Mouse (Mus musculus) hindbrain, embryonic 11.5 days (tissue): Measurements from ENCODE around the gene E330009J07Rik. TPM values are rescaled to one million over a fixed set of nuclear protein-coding genes. Genes with fewer than 3 reads are reported as not detected.

Experiments used
- ATAC-seq: fragments of 200-750 bp; cut with Nextera tagmentation; 2 replicates; pipeline ENCODE4 v1.8.0; 2017; ENCODE audit warnings: mild to moderate bottlenecking, moderate TSS enrichment, moderate library complexity; ENCODE audit not compliant: low FRiP score
- DNase-seq: peaks from one replicate; pipeline ENCODE4 v3.0.0-alpha.2; 2015; ENCODE audit warnings: low spot score
- H3K27ac ChIP-seq: fragments of 300-500 bp; sonication (generic); 2 replicates; pipeline ENCODE4 v1.5.1; 2014; ENCODE audit warnings: mild to moderate bottlenecking, low read depth, low read length
- H3K27me3 ChIP-seq: fragments of 300-500 bp; sonication (generic); 2 replicates; pipeline ENCODE4 v1.6.1; 2014; ENCODE audit warnings: mild to moderate bottlenecking, low read length, moderate library complexity, mixed read lengths; ENCODE audit not compliant: control insufficient read depth, insufficient read depth
- H3K36me3 ChIP-seq: fragments of 300-500 bp; sonication (generic); 2 replicates; pipeline ENCODE4 v1.6.1; 2014; ENCODE audit warnings: mild to moderate bottlenecking, low read length, moderate library complexity, mixed read lengths; ENCODE audit not compliant: control insufficient read depth, insufficient read depth
- H3K4me1 ChIP-seq: fragments of 300-500 bp; sonication (generic); replicated peaks from 2 replicates; pipeline ENCODE4 v1.6.1; 2014; ENCODE audit warnings: low read length, mixed read lengths; ENCODE audit not compliant: control insufficient read depth, insufficient read depth
- H3K4me2 ChIP-seq: fragments of 300-500 bp; sonication (generic); replicated peaks from 2 replicates; pipeline ENCODE4 v1.6.1; 2014; ENCODE audit warnings: mild to moderate bottlenecking, low read depth, low read length
- H3K4me3 ChIP-seq: fragments of 300-500 bp; sonication (generic); 2 replicates; pipeline ENCODE4 v1.5.1; 2014; ENCODE audit warnings: low read depth, low read length
- H3K9ac ChIP-seq: fragments of 300-500 bp; sonication (generic); 2 replicates; pipeline ENCODE4 v1.6.1; 2014; ENCODE audit warnings: low read depth, low read length
- H3K9me3 ChIP-seq: fragments of 300-500 bp; sonication (generic); 2 replicates; pipeline ENCODE4 v1.6.1; 2016; ENCODE audit warnings: low read length; ENCODE audit not compliant: control insufficient read depth
- WGBS: fragments of 180-500 bp; shearing (Covaris S2); extraction: QIAGEN DNeasy Blood & Tissue Kit; methylation state at CpG from one replicate; pipeline ENCODE4 v1.1.7; 2014; 5-methylcytosine and 5-hydroxymethylcytosine counted together
- polyA plus RNA-seq: library from polyadenylated mRNA; unstranded; fragments of >200 nt; fragmentation: Nextera tagmentation; extraction: Ambion mirVana; gene quantifications from 2 replicates; pipeline ENCODE4 v1.2.1, GENCODE M21; 2014

Gene E330009J07Rik
- polyA plus RNA-seq, 1 experiment from 2014 or later, result 16.8 TPM

- Histone ChIP-seq H3K4me2 (no peak overlapping the region), H3K27ac (no peak overlapping the region), H3K9ac (no peak overlapping the region), H3K4me1 (peaks cover 4% of the 10 kb centered on the region; the same call in 1 of the 2 replicates), H3K4me3 (no peak overlapping the region), H3K27me3 (0 out of 2 replicates have a peak, but pooled peaks cover 3% of the 10 kb centered on the region), H3K36me3 (no peaks in the 10 kb centered on the region), H3K9me3 (no peaks in the 10 kb centered on the region)
- DNase-seq (no peak), ATAC-seq (no peak)
- WGBS, result 88% methylated on average over 17 of the region's 17 CpGs
Observed at GRCm38 (mm10) chr6:40432346-40433275, 3.3 kb downstream of the E330009J07Rik start.

GRCm38 (mm10) chr6:40431812-40432211 lies 4.1 kb downstream of the E330009J07Rik start:
- DNase-seq (no peak), ATAC-seq (no peak)
- H3K36me3 ChIP-seq, result no peaks in the 10 kb centered on the region
- no peaks in the 10 kb centered on the region for H3K9me3 ChIP-seq
- no peak overlapping the region for H3K4me3 ChIP-seq
- no peaks in the 10 kb centered on the region for H3K27me3 ChIP-seq
- H3K27ac ChIP-seq, result no peak overlapping the region
- peaks cover 4% of the 10 kb centered on the region; the same call in 1 of the 2 replicates for H3K4me1 ChIP-seq
- no peak overlapping the region for H3K9ac ChIP-seq
- no peak overlapping the region for H3K4me2 ChIP-seq

- Histone ChIP-seq H3K9me3 (no peaks in the 10 kb centered on the region), H3K27me3 (no peaks in the 10 kb centered on the region), H3K9ac (no peak overlapping the region), H3K27ac (no peak overlapping the region), H3K36me3 (no peaks in the 10 kb centered on the region), H3K4me2 (no peak overlapping the region), H3K4me1 (peaks cover 4% of the 10 kb centered on the region; the same call in 1 of the 2 replicates), H3K4me3 (no peak overlapping the region)
- WGBS, result 57% methylated on average over 4 of the region's 4 CpGs
- DNase-seq, result no peak
- no peak for ATAC-seq
Observed at GRCm38 (mm10) chr6:40431356-40431755, 4.6 kb downstream of the E330009J07Rik start.

DNA sequence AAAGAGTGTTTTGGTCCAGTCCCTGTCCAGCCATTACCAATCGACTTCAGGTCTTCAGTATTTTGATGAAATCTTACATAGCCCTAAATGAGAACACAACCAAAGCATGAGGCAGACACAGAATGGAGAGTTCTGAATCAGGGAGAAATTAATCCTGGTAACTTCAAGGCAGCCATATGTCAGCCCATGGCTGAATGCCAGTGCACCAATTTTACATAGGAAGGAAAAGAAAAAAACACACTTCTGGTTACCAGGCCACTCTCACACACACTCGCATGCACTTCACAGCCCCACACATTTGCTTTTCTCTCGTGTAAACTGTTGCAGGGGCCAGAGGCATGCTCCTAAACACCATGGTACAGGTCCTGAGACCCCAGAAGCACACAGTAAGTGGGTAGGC lies 5.1 kb downstream of the E330009J07Rik start:
- H3K4me1 ChIP-seq, result peaks cover 4% of the 10 kb centered on the region; the same call in 1 of the 2 replicates
- no peak overlapping the region for H3K9ac ChIP-seq
- H3K4me3 ChIP-seq, result no peak overlapping the region
- no peaks in the 10 kb centered on the region for H3K27me3 ChIP-seq
- H3K9me3 ChIP-seq, result no peaks in the 10 kb centered on the region
- WGBS, result 91% methylated on average over 3 of the region's 3 CpGs
- H3K27ac ChIP-seq, result no peak overlapping the region
- DNase-seq (no peak), ATAC-seq (no peak)
- no peak overlapping the region for H3K4me2 ChIP-seq
- no peaks in the 10 kb centered on the region for H3K36me3 ChIP-seq

DNA sequence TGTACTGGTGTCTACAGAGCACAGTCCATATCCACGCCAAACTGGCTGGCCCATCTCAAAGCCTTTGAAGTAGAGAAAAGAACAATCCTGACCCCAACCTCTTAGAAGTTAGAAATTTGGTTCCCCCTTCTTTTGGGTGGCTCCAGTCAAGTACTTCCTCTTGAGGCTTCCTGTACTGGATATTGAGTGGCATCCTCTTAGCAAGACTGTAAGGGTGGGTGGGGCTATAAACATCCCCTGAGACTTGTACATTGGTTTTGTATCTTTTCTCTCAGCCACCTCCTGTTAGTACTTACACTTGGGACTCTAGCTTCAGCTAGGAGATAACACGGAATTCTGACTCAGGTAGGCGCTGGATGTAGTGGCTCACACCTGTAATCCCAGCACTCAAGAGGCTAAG lies 5.7 kb downstream of the E330009J07Rik start:
- H3K9me3 ChIP-seq, result no peaks in the 10 kb centered on the region
- H3K36me3 ChIP-seq, result no peaks in the 10 kb centered on the region
- H3K27me3 ChIP-seq, result no peaks in the 10 kb centered on the region
- peaks cover 4% of the 10 kb centered on the region; the same call in 1 of the 2 replicates for H3K4me1 ChIP-seq
- H3K4me3 ChIP-seq, result no peak overlapping the region
- WGBS, result 79% methylated on average over 3 of the region's 3 CpGs
- DNase-seq (no peak), ATAC-seq (no peak)
- no peak overlapping the region for H3K27ac ChIP-seq
- H3K4me2 ChIP-seq, result no peak overlapping the region
- H3K9ac ChIP-seq, result no peak overlapping the region

- no peak overlapping the region for H3K27ac ChIP-seq
- 79% methylated on average over 4 of the region's 4 CpGs for WGBS
- no peak for DNase-seq
- no peak for ATAC-seq
- no peak overlapping the region for H3K4me3 ChIP-seq
- no peak overlapping the region for H3K9ac ChIP-seq
- H3K4me1 ChIP-seq, result no peaks in the 10 kb centered on the region
- H3K36me3 ChIP-seq, result no peaks in the 10 kb centered on the region
- H3K9me3 ChIP-seq, result no peaks in the 10 kb centered on the region
- no peaks in the 10 kb centered on the region for H3K27me3 ChIP-seq
- H3K4me2 ChIP-seq, result no peak overlapping the region
Observed at GRCm38 (mm10) chr6:40429521-40429931, 6.4 kb downstream of the E330009J07Rik start.

- H3K9ac ChIP-seq, result no peak overlapping the region
- DNase-seq, result no peak
- no peak overlapping the region for H3K4me3 ChIP-seq
- no peak overlapping the region for H3K27ac ChIP-seq
- ATAC-seq, result no peak
- H3K4me2 ChIP-seq, result no peak overlapping the region
- no peaks in the 10 kb centered on the region for H3K27me3 ChIP-seq
- H3K36me3 ChIP-seq, result no peaks in the 10 kb centered on the region
- H3K4me1 ChIP-seq, result no peaks in the 10 kb centered on the region
- no peaks in the 10 kb centered on the region for H3K9me3 ChIP-seq
- 83% methylated on average over 3 of the region's 3 CpGs for WGBS
Observed at GRCm38 (mm10) chr6:40428696-40429095, 7.2 kb downstream of the E330009J07Rik start.

DNA sequence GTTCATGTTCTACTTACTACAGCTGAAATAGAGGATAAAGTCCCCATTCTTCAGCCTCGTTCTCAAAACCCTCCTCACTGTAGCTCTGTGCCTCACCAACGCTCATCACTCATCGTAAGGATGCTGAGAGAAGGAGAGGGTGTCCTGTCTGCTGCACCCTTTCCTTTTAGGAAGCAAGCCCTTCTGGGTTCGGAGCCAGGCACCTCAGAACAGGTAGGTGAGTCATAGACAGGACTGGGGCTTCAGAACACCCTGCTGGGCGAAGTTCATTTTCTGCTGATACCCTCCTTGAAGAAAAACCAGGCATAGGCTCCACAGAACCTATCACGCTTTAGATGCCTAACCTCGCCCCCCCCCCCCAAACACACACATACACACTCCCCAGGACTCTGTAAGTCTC lies 8.5 kb downstream of the E330009J07Rik start:
- no peaks in the 10 kb centered on the region for H3K4me1 ChIP-seq
- DNase-seq, result no peak
- H3K4me2 ChIP-seq, result no peak overlapping the region
- no peak for ATAC-seq
- WGBS, result 93% methylated on average over 7 of the region's 7 CpGs
- no peak overlapping the region for H3K9ac ChIP-seq
- no peaks in the 10 kb centered on the region for H3K36me3 ChIP-seq
- H3K4me3 ChIP-seq, result no peak overlapping the region
- no peaks in the 10 kb centered on the region for H3K27me3 ChIP-seq
- H3K9me3 ChIP-seq, result no peaks in the 10 kb centered on the region
- H3K27ac ChIP-seq, result no peak overlapping the region

GRCm38 (mm10) chr6:40423774-40424173 lies 12.2 kb downstream of the E330009J07Rik start:
- no peaks in the 10 kb centered on the region for H3K4me1 ChIP-seq
- ATAC-seq, result no peak
- H3K27ac ChIP-seq, result no peak overlapping the region
- H3K4me2 ChIP-seq, result no peak overlapping the region
- H3K27me3 ChIP-seq, result no peaks in the 10 kb centered on the region
- no peak overlapping the region for H3K9ac ChIP-seq
- DNase-seq, result peak; percentile 60
- 76% methylated on average over 1 of the region's 1 CpGs for WGBS
- no peak overlapping the region for H3K4me3 ChIP-seq
- H3K36me3 ChIP-seq, result no peaks in the 10 kb centered on the region
- H3K9me3 ChIP-seq, result no peaks in the 10 kb centered on the region
